Mouse (Mus musculus): ENCODE data around the gene Ppef2.

The Ppef2 gene

DNA sequence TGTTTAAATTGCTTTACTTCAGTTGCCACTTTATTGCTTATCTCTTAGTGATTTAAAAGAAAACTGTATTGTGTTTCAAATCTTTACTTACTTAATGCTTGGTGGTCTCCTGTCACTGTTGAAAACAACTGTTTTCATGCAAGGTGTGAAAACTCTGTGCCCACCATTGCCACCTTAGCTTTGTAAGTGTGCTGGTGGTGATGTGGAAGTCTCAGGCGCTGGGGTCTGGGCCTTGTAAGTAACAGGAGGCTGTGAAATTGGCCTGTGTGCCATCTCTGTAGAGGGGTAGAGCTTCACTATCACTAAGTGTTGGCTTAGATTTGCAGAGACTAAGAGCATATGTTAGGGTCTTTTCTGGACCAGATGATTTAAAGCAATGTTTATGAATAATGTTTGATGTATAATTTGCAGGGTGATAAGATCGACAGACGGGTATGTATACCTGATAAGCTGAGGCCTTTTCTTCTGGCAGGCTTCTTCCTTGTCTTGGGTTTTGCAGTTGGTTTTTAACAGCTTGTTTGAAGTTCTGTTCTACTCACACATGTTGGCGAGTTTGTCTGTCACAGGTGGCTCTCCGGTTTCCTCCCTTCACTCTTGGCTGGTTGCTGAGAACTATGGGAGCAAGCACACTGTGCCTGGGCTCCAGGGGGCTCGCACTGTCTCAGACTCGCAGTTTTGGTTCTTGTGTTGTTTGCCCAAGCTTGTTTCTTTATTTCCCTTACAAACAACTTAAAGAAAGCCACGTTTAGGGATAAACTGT is 72.8 kb downstream of the Ppef2 start:
- no peak for DNase-seq

All from kidney, postnatal 14 days (tissue).